Mouse (Mus musculus): ENCODE data around the gene Cd47. TPM values are rescaled to one million over a fixed set of nuclear protein-coding genes. Genes with fewer than 3 reads are reported as not detected.

The Cd47 gene
- polyA plus RNA-seq, 1 experiment from 2014 or later: 68.4 TPM

DNA sequence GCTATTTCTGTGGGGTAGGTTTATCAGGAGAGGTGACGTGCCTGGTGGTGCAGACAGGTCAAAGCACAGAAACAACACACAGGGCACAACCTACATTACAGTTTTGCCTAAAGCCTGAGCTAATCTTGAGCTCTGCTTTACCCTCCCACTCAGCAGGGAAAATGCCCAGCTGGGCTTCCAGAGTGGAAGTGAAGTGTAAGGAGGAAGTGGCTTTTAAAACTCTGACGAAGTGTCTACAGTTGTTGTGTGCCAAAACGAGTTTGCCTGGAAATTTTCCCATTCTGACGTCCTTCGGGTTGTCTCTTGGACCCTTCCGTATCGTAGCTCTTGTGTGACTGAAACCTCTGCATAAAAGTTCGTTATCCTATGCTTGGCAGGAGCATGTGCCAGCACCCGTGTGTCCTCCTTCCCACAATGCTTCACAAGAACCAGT, 7.9 kb upstream of the Cd47 start:
- no peaks in the 10 kb centered on the region for H3K36me3 ChIP-seq (ENCODE audit: control insufficient read depth, insufficient read depth, low read length)
- no peaks in the 10 kb centered on the region for H3K9me3 ChIP-seq (ENCODE audit: control insufficient read depth, low read length)
- H3K27ac ChIP-seq (replicated peaks in 1 of 2; ENCODE audit: control insufficient read depth in 1 of 2, insufficient read depth in 1 of 2, low read depth in 2 of 2, low read length in 2 of 2): peak overlapping the region; percentile 77 to 80
- H3K27me3 ChIP-seq (ENCODE audit: control insufficient read depth, insufficient read depth, low read length): no peaks in the 10 kb centered on the region
- peak overlapping the region; percentile 58 for H3K4me2 ChIP-seq (ENCODE audit: low read length)
- H3K4me3 ChIP-seq (ENCODE audit: control insufficient read depth in 1 of 2, insufficient read depth in 1 of 2, low read depth in 1 of 2, low read length in 2 of 2): peak overlapping the region; percentile 12 to 16; a peak in 3 of 4 replicates
- WGBS: 11% methylated on average over 9 of the region's 9 CpGs
- peak overlapping the region; percentile 9; the same call in 1 of the 2 replicates for H3K9ac ChIP-seq (ENCODE audit: low read length)
- ATAC-seq (ENCODE audit: insufficient number of reproducible peaks, insufficient read depth, low FRiP score, low read depth): peak; percentile 64; the same call in 1 of the 2 replicates
- peaks cover 4 to 15% of the 10 kb centered on the region in 2 experiments for H3K4me1 ChIP-seq (ENCODE audit: control insufficient read depth in 2 of 2, insufficient read depth in 2 of 2, low read length in 2 of 2)

- no peak overlapping the region for H3K27ac ChIP-seq (replicated peaks in 1 of 2; ENCODE audit: control insufficient read depth in 1 of 2, insufficient read depth in 1 of 2, low read depth in 2 of 2, low read length in 2 of 2)
- WGBS: 79% methylated on average over 9 of the region's 9 CpGs
- H3K4me3 ChIP-seq (ENCODE audit: control insufficient read depth in 1 of 2, insufficient read depth in 1 of 2, low read depth in 1 of 2, low read length in 2 of 2): no peak overlapping the region
- no peak overlapping the region for H3K4me2 ChIP-seq (ENCODE audit: low read length)
- no peak for ATAC-seq (ENCODE audit: insufficient number of reproducible peaks, insufficient read depth, low FRiP score, low read depth)
- H3K9ac ChIP-seq (ENCODE audit: low read length): no peak overlapping the region
- no peaks in the 10 kb centered on the region for H3K36me3 ChIP-seq (ENCODE audit: control insufficient read depth, insufficient read depth, low read length)
- peaks cover 4 to 15% of the 10 kb centered on the region in 2 experiments for H3K4me1 ChIP-seq (ENCODE audit: control insufficient read depth in 2 of 2, insufficient read depth in 2 of 2, low read length in 2 of 2)
- H3K9me3 ChIP-seq (ENCODE audit: control insufficient read depth, low read length): no peaks in the 10 kb centered on the region
- no peaks in the 10 kb centered on the region for H3K27me3 ChIP-seq (ENCODE audit: control insufficient read depth, insufficient read depth, low read length)
Observed at GRCm38 (mm10) chr16:49793596-49793995, 6.7 kb upstream of the Cd47 start.

DNA sequence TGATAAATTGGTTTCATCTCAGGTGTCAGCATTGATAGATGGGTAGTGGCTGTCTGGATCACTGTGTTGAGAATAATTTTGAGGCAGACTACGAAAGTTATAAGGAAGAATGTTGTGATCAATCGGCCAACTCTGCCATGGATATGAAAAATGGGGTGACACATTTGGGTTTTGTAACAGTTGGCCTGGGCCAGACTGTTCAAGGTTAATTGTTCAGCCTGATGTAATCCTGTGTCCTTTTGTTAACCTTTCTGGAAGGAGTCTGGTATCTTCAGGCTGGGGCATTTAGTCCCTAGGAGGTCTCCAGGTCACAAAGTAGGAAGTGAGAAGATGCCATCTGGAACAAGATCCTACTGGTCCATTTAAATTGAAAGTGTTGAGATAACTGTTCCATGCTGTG, 4.1 kb upstream of the Cd47 start:
- no peaks in the 10 kb centered on the region for H3K27me3 ChIP-seq (ENCODE audit: control insufficient read depth, insufficient read depth, low read length)
- H3K9ac ChIP-seq (ENCODE audit: low read length): no peak overlapping the region
- H3K36me3 ChIP-seq (ENCODE audit: control insufficient read depth, insufficient read depth, low read length): no peaks in the 10 kb centered on the region
- H3K27ac ChIP-seq (replicated peaks in 1 of 2; ENCODE audit: control insufficient read depth in 1 of 2, insufficient read depth in 1 of 2, low read depth in 2 of 2, low read length in 2 of 2): no peak overlapping the region
- H3K9me3 ChIP-seq (ENCODE audit: control insufficient read depth, low read length): no peaks in the 10 kb centered on the region
- H3K4me1 ChIP-seq (ENCODE audit: control insufficient read depth in 2 of 2, insufficient read depth in 2 of 2, low read length in 2 of 2): peaks cover 4 to 15% of the 10 kb centered on the region in 2 experiments
- no peak overlapping the region for H3K4me3 ChIP-seq (ENCODE audit: control insufficient read depth in 1 of 2, insufficient read depth in 1 of 2, low read depth in 1 of 2, low read length in 2 of 2)
- no peak overlapping the region for H3K4me2 ChIP-seq (ENCODE audit: low read length)
- ATAC-seq (ENCODE audit: insufficient number of reproducible peaks, insufficient read depth, low FRiP score, low read depth): no peak
- 87% methylated on average over 2 of the region's 2 CpGs for WGBS

GRCm38 (mm10) chr16:49796954-49797353, 3.4 kb upstream of the Cd47 start:
- H3K27me3 ChIP-seq (ENCODE audit: control insufficient read depth, insufficient read depth, low read length): no peaks in the 10 kb centered on the region
- H3K36me3 ChIP-seq (ENCODE audit: control insufficient read depth, insufficient read depth, low read length): no peaks in the 10 kb centered on the region
- whole genome bisulfite sequencing: 80% methylated on average over 2 of the region's 2 CpGs

DNA sequence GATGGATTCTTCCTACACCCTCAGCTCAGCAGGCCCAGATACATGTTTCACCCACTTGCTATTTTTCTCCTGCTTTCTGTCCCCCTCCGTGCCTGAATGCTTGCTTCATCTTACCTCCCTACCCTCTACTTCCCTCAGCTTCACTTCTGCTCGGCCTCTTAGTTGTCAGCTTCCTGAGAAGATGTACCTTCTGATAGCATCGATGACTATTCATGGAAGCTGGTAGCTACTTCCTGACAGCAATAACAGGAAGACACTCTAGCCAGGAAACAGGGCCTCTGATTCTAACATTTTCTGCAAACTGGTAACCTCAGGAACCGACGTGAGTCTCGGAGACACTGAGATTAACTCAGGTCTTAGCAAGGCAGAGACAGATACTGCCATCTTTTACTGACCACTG, 1.5 kb upstream of the Cd47 start:
- no peak for ATAC-seq (ENCODE audit: insufficient number of reproducible peaks, insufficient read depth, low FRiP score, low read depth)
- Histone ChIP-seq H3K4me3 (ENCODE audit: control insufficient read depth in 1 of 2, insufficient read depth in 1 of 2, low read depth in 1 of 2, low read length in 2 of 2) (no peak overlapping the region), H3K4me1 (ENCODE audit: control insufficient read depth in 2 of 2, insufficient read depth in 2 of 2, low read length in 2 of 2) (peaks cover 0 to under 1% of the 10 kb centered on the region in 2 experiments; a peak in 2 of 4 replicates), H3K9ac (ENCODE audit: low read length) (no peak overlapping the region), H3K27ac (replicated peaks in 1 of 2; ENCODE audit: control insufficient read depth in 1 of 2, insufficient read depth in 1 of 2, low read depth in 2 of 2, low read length in 2 of 2) (peak overlapping the region in 1 of 2 experiments; percentile 14; a peak in 1 of 4 replicates), H3K9me3 (ENCODE audit: control insufficient read depth, low read length) (no peaks in the 10 kb centered on the region), H3K36me3 (ENCODE audit: control insufficient read depth, insufficient read depth, low read length) (no peaks in the 10 kb centered on the region), H3K4me2 (ENCODE audit: low read length) (no peak overlapping the region), H3K27me3 (ENCODE audit: control insufficient read depth, insufficient read depth, low read length) (peaks cover 4% of the 10 kb centered on the region; the same call in 1 of the 2 replicates)
- 58% methylated on average over 6 of the region's 6 CpGs for WGBS

More at GRCm38 (mm10) chr16:49796954-49797353, 3.4 kb upstream of the Cd47 start:
- Histone ChIP-seq H3K9me3 (ENCODE audit: control insufficient read depth, low read length) (no peaks in the 10 kb centered on the region), H3K27ac (replicated peaks in 1 of 2; ENCODE audit: control insufficient read depth in 1 of 2, insufficient read depth in 1 of 2, low read depth in 2 of 2, low read length in 2 of 2) (no peak overlapping the region), H3K4me3 (ENCODE audit: control insufficient read depth in 1 of 2, insufficient read depth in 1 of 2, low read depth in 1 of 2, low read length in 2 of 2) (no peak overlapping the region), H3K9ac (ENCODE audit: low read length) (no peak overlapping the region), H3K4me1 (ENCODE audit: control insufficient read depth in 2 of 2, insufficient read depth in 2 of 2, low read length in 2 of 2) (peaks cover 4 to 12% of the 10 kb centered on the region in 2 experiments), H3K4me2 (ENCODE audit: low read length) (no peak overlapping the region)
- no peak for ATAC-seq (ENCODE audit: insufficient number of reproducible peaks, insufficient read depth, low FRiP score, low read depth)

- Histone ChIP-seq H3K9me3 (ENCODE audit: control insufficient read depth, low read length) (no peaks in the 10 kb centered on the region), H3K4me1 (ENCODE audit: control insufficient read depth in 2 of 2, insufficient read depth in 2 of 2, low read length in 2 of 2) (peaks cover 0 to 6% of the 10 kb centered on the region in 2 experiments; a peak in 2 of 4 replicates), H3K4me3 (ENCODE audit: control insufficient read depth in 1 of 2, insufficient read depth in 1 of 2, low read depth in 1 of 2, low read length in 2 of 2) (no peak overlapping the region), H3K27me3 (ENCODE audit: control insufficient read depth, insufficient read depth, low read length) (peaks cover 4% of the 10 kb centered on the region; the same call in 1 of the 2 replicates), H3K9ac (ENCODE audit: low read length) (no peak overlapping the region), H3K36me3 (ENCODE audit: control insufficient read depth, insufficient read depth, low read length) (no peaks in the 10 kb centered on the region), H3K4me2 (ENCODE audit: low read length) (no peak overlapping the region), H3K27ac (replicated peaks in 1 of 2; ENCODE audit: control insufficient read depth in 1 of 2, insufficient read depth in 1 of 2, low read depth in 2 of 2, low read length in 2 of 2) (no peak overlapping the region)
- no peak for ATAC-seq (ENCODE audit: insufficient number of reproducible peaks, insufficient read depth, low FRiP score, low read depth)
- WGBS: 77% methylated on average over 5 of the region's 5 CpGs
Observed at GRCm38 (mm10) chr16:49800996-49801395, 663 bp downstream of the Cd47 start.

GRCm38 (mm10) chr16:49801399-49801798, 1.1 kb downstream of the Cd47 start:
- peaks cover 0 to 6% of the 10 kb centered on the region in 2 experiments; a peak in 2 of 4 replicates for H3K4me1 ChIP-seq (ENCODE audit: control insufficient read depth in 2 of 2, insufficient read depth in 2 of 2, low read length in 2 of 2)
- no peak overlapping the region for H3K27ac ChIP-seq (replicated peaks in 1 of 2; ENCODE audit: control insufficient read depth in 1 of 2, insufficient read depth in 1 of 2, low read depth in 2 of 2, low read length in 2 of 2)
- no peaks in the 10 kb centered on the region for H3K9me3 ChIP-seq (ENCODE audit: control insufficient read depth, low read length)
- 55% methylated on average over 5 of the region's 5 CpGs for WGBS
- no peak overlapping the region for H3K4me2 ChIP-seq (ENCODE audit: low read length)
- no peaks in the 10 kb centered on the region for H3K36me3 ChIP-seq (ENCODE audit: control insufficient read depth, insufficient read depth, low read length)
- peaks cover 4% of the 10 kb centered on the region; the same call in 1 of the 2 replicates for H3K27me3 ChIP-seq (ENCODE audit: control insufficient read depth, insufficient read depth, low read length)
- no peak overlapping the region for H3K9ac ChIP-seq (ENCODE audit: low read length)
- no peak overlapping the region for H3K4me3 ChIP-seq (ENCODE audit: control insufficient read depth in 1 of 2, insufficient read depth in 1 of 2, low read depth in 1 of 2, low read length in 2 of 2)
- no peak for ATAC-seq (ENCODE audit: insufficient number of reproducible peaks, insufficient read depth, low FRiP score, low read depth)

- no peak for ATAC-seq (ENCODE audit: insufficient number of reproducible peaks, insufficient read depth, low FRiP score, low read depth)
- H3K4me2 ChIP-seq (ENCODE audit: low read length): no peak overlapping the region
- no peaks in the 10 kb centered on the region for H3K9me3 ChIP-seq (ENCODE audit: control insufficient read depth, low read length)
- H3K4me1 ChIP-seq (ENCODE audit: control insufficient read depth in 2 of 2, insufficient read depth in 2 of 2, low read length in 2 of 2): peaks cover 0 to 6% of the 10 kb centered on the region in 2 experiments; a peak in 3 of 4 replicates
- peaks cover 4% of the 10 kb centered on the region; the same call in 1 of the 2 replicates for H3K27me3 ChIP-seq (ENCODE audit: control insufficient read depth, insufficient read depth, low read length)
- no peaks in the 10 kb centered on the region for H3K36me3 ChIP-seq (ENCODE audit: control insufficient read depth, insufficient read depth, low read length)
- no peak overlapping the region for H3K27ac ChIP-seq (replicated peaks in 1 of 2; ENCODE audit: control insufficient read depth in 1 of 2, insufficient read depth in 1 of 2, low read depth in 2 of 2, low read length in 2 of 2)
- WGBS: 75% methylated on average over 2 of the region's 2 CpGs
- H3K4me3 ChIP-seq (ENCODE audit: control insufficient read depth in 1 of 2, insufficient read depth in 1 of 2, low read depth in 1 of 2, low read length in 2 of 2): no peak overlapping the region
- H3K9ac ChIP-seq (ENCODE audit: low read length): no peak overlapping the region
Observed at GRCm38 (mm10) chr16:49802993-49803392, 2.7 kb downstream of the Cd47 start.

All from heart, embryonic 14.5 days (tissue).